Mouse (Mus musculus) gastrocnemius, adult 8-10 months (tissue): ENCODE results near the gene Papolg. TPM values are rescaled to one million over a fixed set of nuclear protein-coding genes. Genes with fewer than 3 reads are reported as not detected.

Experiments
- total RNA-seq, 4 experiments: library from RNA; stranded (reverse); gene quantifications; 2 replicates each; pipeline ENCODE4 v1.2.4; 2022

Gene Papolg
- total RNA-seq, 4 experiments from 2014 or later = 4.2 to 4.8 (median 4.3) TPM

Other genes starting within 250 kb of the Papolg start
- gene Pus10, start 229.6 kb downstream of the Papolg start, total RNA-seq = 10 to 100 TPM; 13.7 to 18.6 (median 14.9) TPM
- gene Pex13, start 229.3 kb downstream of the Papolg start, total RNA-seq = 10 to 100 TPM; 17.9 to 23.8 (median 18.8) TPM
- 1 to 10 TPM; 2.8 to 3.7 (median 3.6) TPM for gene Rel, start 124.3 kb downstream of the Papolg start, total RNA-seq
- not detected for gene A830031A19Rik, start 179.8 kb upstream of the Papolg start, total RNA-seq
- under 1 TPM in 2 of 4 experiments, not detected in 2; 0.07 to 0.17 TPM for gene Bcl11a, start 182.8 kb upstream of the Papolg start, total RNA-seq